Mouse (Mus musculus) hindbrain, embryonic 12.5 days (tissue): Measurements from ENCODE around the gene Zfand4. TPM values are rescaled to one million over a fixed set of nuclear protein-coding genes. Genes with fewer than 3 reads are reported as not detected.
"Not testable (repeated sequence)": the region's sequence is repeated elsewhere in the genome, so short reads cannot be mapped to it uniquely, and the experiment has no call there.

Source experiments
- ATAC-seq: fragments of 200-750 bp; cut with Nextera tagmentation; 2 replicates; pipeline ENCODE4 v1.8.0; 2017; ENCODE audit warnings: moderate TSS enrichment; ENCODE audit not compliant: low FRiP score
- H3K27ac ChIP-seq: fragments of 300-500 bp; sonication (generic); 2 replicates; pipeline ENCODE4 v1.5.1; 2016; ENCODE audit warnings: mild to moderate bottlenecking
- H3K27me3 ChIP-seq: fragments of 300-500 bp; sonication (generic); 2 replicates; pipeline ENCODE4 v1.6.1; 2016; ENCODE audit warnings: mild to moderate bottlenecking
- H3K36me3 ChIP-seq: fragments of 300-500 bp; sonication (generic); 2 replicates; pipeline ENCODE4 v1.6.1; 2016; ENCODE audit warnings: mild to moderate bottlenecking
- H3K4me1 ChIP-seq: fragments of 300-500 bp; sonication (generic); 2 replicates; pipeline ENCODE4 v1.6.1; 2016
- H3K4me2 ChIP-seq: fragments of 300-500 bp; sonication (generic); replicated peaks from 2 replicates; pipeline ENCODE4 v1.6.1; 2016; ENCODE audit warnings: mild to moderate bottlenecking
- H3K4me3 ChIP-seq: fragments of 300-500 bp; sonication (generic); 2 replicates; pipeline ENCODE4 v1.5.1; 2016; ENCODE audit warnings: mild to moderate bottlenecking
- H3K9ac ChIP-seq: fragments of 300-500 bp; sonication (generic); 2 replicates; pipeline ENCODE4 v1.6.1; 2016; ENCODE audit warnings: mild to moderate bottlenecking, moderate library complexity
- H3K9me3 ChIP-seq: fragments of 300-500 bp; sonication (generic); replicated peaks from 2 replicates; pipeline ENCODE4 v1.6.1; 2016; ENCODE audit warnings: mild to moderate bottlenecking
- WGBS: fragments of 180-500 bp; shearing (Covaris S2); methylation state at CpG from one replicate; pipeline ENCODE4 v1.1.7; 2016; 5-methylcytosine and 5-hydroxymethylcytosine counted together
- polyA plus RNA-seq: library from polyadenylated mRNA; unstranded; fragments of >200 nt; fragmentation: Nextera tagmentation; extraction: Ambion mirVana; gene quantifications from 2 replicates; pipeline ENCODE4 v1.2.1, GENCODE M21; 2016

Gene Zfand4
- 8.9 and 9.7 TPM in 2 replicates for polyA plus RNA-seq

DNA sequence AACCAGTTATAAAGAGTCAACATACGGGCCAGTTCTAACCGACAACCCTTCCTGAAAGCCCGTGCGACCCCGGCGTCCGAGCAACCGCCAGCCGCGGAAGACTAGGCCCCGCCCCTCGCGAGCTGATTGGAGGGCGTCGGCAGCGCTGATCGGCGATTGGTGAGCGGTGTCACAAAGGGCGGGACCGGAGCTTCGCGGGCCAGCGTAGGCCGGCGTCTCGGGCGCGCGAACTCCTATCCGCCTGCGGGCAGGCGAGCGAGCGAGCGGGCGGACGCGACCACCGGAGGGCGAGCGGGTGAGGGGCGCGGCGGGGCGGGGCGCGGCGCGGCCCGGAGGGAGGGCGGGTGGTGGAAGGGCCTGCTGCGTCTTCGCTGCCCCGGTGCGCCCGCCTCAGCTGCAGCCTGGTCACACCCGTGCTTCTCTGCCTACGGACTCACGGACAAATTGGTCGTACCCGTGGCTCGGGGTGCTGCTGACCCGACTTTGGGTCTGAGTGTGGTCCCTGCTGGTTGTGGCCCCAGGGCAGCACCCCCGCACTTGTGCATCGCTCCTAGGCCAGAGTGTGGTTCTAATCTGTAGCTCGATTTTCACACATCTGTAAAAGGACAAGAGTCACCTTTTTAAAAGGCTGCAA is at the start of gene Zfand4:
Gene Zfand4 (plus strand): TSS at position 205 of the 634 bp plus-strand sequence.
- H3K4me1 ChIP-seq: peaks cover 11% of the 10 kb centered on the region
- H3K9ac ChIP-seq: peak within 1 kb of the TSS; percentile 82
- WGBS: under 1% methylated on average over 52 of the region's 67 CpGs
- peak; percentile 95 for ATAC-seq
- peak within 1 kb of the TSS; percentile 75 for H3K27ac ChIP-seq
- H3K27me3 ChIP-seq: no peaks in the 10 kb centered on the region
- H3K4me2 ChIP-seq: peak within 1 kb of the TSS; percentile 69
- H3K9me3 ChIP-seq: no peaks in the 10 kb centered on the region
- H3K36me3 ChIP-seq: peaks cover 8% of the 10 kb centered on the region
- H3K4me3 ChIP-seq: peak within 1 kb of the TSS; percentile 69

GRCm38 (mm10) chr6:116227767-116228166 is 36.3 kb upstream of the Zfand4 start:
- ATAC-seq: no peak
- no peak overlapping the region for H3K9ac ChIP-seq
- no peak overlapping the region for H3K4me2 ChIP-seq
- H3K36me3 ChIP-seq: peaks cover 70% of the 10 kb centered on the region
- WGBS: 69% methylated on average over 11 of the region's 11 CpGs
- H3K27ac ChIP-seq: no peak overlapping the region
- H3K9me3 ChIP-seq: no peaks in the 10 kb centered on the region
- no peaks in the 10 kb centered on the region for H3K4me1 ChIP-seq
- H3K4me3 ChIP-seq: no peak overlapping the region
- no peaks in the 10 kb centered on the region for H3K27me3 ChIP-seq

GRCm38 (mm10) chr6:116228785-116229525 is 35.1 kb upstream of the Zfand4 start:
- peaks cover 75% of the 10 kb centered on the region for H3K36me3 ChIP-seq
- no peak overlapping the region for H3K27ac ChIP-seq
- no peak overlapping the region for H3K4me2 ChIP-seq
- 66% methylated on average over 12 of the region's 12 CpGs for WGBS
- no peaks in the 10 kb centered on the region for H3K27me3 ChIP-seq
- H3K9ac ChIP-seq: no peak overlapping the region
- H3K9me3 ChIP-seq: no peaks in the 10 kb centered on the region
- H3K4me1 ChIP-seq: no peaks in the 10 kb centered on the region
- no peak for ATAC-seq
- no peak overlapping the region for H3K4me3 ChIP-seq

- H3K36me3 ChIP-seq: peaks cover 73% of the 10 kb centered on the region
- not testable (repeated sequence) for ATAC-seq, H3K27ac ChIP-seq, H3K4me2 ChIP-seq, H3K9me3 ChIP-seq, H3K4me3 ChIP-seq, H3K27me3 ChIP-seq, H3K4me1 ChIP-seq, H3K9ac ChIP-seq
- WGBS: 96% methylated on average over 2 of the region's 2 CpGs
These were observed 29.2 kb upstream of the Zfand4 start for GRCm38 (mm10) chr6:116234821-116235220.

- Histone ChIP-seq H3K27me3 (no peaks in the 10 kb centered on the region), H3K27ac (no peak overlapping the region), H3K4me3 (no peak overlapping the region), H3K4me2 (no peak overlapping the region), H3K9ac (no peak overlapping the region), H3K36me3 (peaks cover 75% of the 10 kb centered on the region), H3K4me1 (no peaks in the 10 kb centered on the region), H3K9me3 (no peaks in the 10 kb centered on the region)
- 88% methylated on average over 5 of the region's 5 CpGs for WGBS
- no peak for ATAC-seq
These were observed 28.7 kb upstream of the Zfand4 start for GRCm38 (mm10) chr6:116235336-116235735.

DNA sequence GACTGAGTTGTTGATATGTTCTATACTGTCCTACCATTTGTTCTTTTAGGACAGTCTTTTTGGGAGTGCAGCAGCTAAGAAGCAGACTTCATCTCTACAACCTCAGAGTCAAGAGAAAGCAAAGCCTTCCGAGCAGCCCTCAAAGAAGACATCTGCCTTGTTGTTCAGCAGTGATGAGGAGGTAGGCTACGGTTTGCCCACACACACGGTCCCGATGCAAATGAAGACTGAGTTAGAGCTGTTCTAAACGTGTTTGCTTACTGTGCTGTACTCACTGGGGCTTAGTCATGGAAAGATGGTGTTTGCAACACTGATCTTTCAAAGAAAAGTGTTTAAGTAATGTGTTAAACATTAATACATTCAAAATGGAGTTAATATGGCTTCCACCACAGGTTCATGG is 25.9 kb upstream of the Zfand4 start:
- Histone ChIP-seq H3K9ac (no peak overlapping the region), H3K9me3 (no peaks in the 10 kb centered on the region), H3K4me1 (no peaks in the 10 kb centered on the region), H3K27me3 (no peaks in the 10 kb centered on the region), H3K4me2 (no peak overlapping the region), H3K4me3 (no peak overlapping the region), H3K36me3 (peaks cover 70% of the 10 kb centered on the region), H3K27ac (no peak overlapping the region)
- 90% methylated on average over 5 of the region's 5 CpGs for WGBS
- no peak for ATAC-seq

- no peak for ATAC-seq
- H3K36me3 ChIP-seq: peaks cover 77% of the 10 kb centered on the region
- H3K4me2 ChIP-seq: no peak overlapping the region
- H3K4me1 ChIP-seq: no peaks in the 10 kb centered on the region
- H3K27ac ChIP-seq: no peak overlapping the region
- H3K9me3 ChIP-seq: no peaks in the 10 kb centered on the region
- H3K4me3 ChIP-seq: no peak overlapping the region
- no peak overlapping the region for H3K9ac ChIP-seq
- H3K27me3 ChIP-seq: no peaks in the 10 kb centered on the region
- WGBS: 89% methylated on average over 2 of the region's 2 CpGs
These were observed 23.7 kb upstream of the Zfand4 start for GRCm38 (mm10) chr6:116240371-116240770.

- no peak for ATAC-seq
- H3K9me3 ChIP-seq: no peaks in the 10 kb centered on the region
- no peaks in the 10 kb centered on the region for H3K4me1 ChIP-seq
- H3K4me3 ChIP-seq: no peak overlapping the region
- peaks cover 38% of the 10 kb centered on the region for H3K36me3 ChIP-seq
- no peak overlapping the region for H3K4me2 ChIP-seq
- no peak overlapping the region for H3K27ac ChIP-seq
- WGBS: 80% methylated on average over 4 of the region's 4 CpGs
- no peaks in the 10 kb centered on the region for H3K27me3 ChIP-seq
- H3K9ac ChIP-seq: no peak overlapping the region
These were observed 4.4 kb upstream of the Zfand4 start for GRCm38 (mm10) chr6:116259649-116260048.

DNA sequence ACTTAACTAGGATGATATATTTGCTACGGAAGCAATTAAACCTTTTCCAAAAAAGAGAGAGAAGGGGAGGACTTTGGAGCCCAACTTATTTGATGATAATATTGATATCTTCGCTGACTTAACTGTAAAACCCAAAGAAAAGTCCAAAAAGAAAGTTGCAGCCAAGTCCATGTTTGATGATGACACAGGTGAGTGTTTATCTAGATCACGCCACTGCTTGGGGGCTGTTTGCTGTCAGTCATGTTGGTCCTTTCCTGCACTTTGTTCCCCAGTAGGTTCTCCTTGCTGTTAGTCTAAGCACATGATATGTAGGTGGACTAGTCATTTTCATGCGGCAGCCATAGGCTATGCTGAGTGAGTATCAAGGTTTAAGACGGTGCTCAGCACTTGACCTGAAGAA is 3.5 kb upstream of the Zfand4 start:
- no peak overlapping the region for H3K27ac ChIP-seq
- WGBS: 92% methylated on average over 5 of the region's 5 CpGs
- no peaks in the 10 kb centered on the region for H3K27me3 ChIP-seq
- peaks cover 30% of the 10 kb centered on the region for H3K36me3 ChIP-seq
- no peak overlapping the region for H3K4me2 ChIP-seq
- no peaks in the 10 kb centered on the region for H3K9me3 ChIP-seq
- H3K9ac ChIP-seq: no peak overlapping the region
- no peak for ATAC-seq
- no peak overlapping the region for H3K4me3 ChIP-seq
- no peaks in the 10 kb centered on the region for H3K4me1 ChIP-seq

DNA sequence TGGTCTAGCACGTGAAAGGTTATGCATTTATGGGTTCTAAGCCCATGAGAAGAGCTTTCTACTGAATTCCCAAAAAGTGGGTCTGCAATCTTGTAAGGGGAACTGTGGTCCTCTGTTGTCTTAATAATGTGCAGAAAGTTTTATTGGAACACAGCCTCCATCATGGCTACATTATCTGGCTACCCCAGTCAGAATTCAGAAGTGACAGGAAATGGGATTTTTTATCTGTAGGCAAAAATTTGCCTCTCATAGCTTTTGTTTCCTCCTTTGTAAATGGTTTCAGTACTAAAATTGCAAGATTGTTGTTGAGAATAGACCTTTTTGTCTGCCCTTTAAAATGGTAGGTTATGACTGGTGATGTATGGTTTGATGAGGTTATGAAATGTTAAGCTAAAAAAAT is 1.2 kb upstream of the Zfand4 start:
- no peak overlapping the region for H3K4me3 ChIP-seq
- no peaks in the 10 kb centered on the region for H3K27me3 ChIP-seq
- H3K36me3 ChIP-seq: peaks cover 16% of the 10 kb centered on the region
- no peaks in the 10 kb centered on the region for H3K9me3 ChIP-seq
- no peak overlapping the region for H3K27ac ChIP-seq
- ATAC-seq: no peak
- H3K4me2 ChIP-seq: no peak overlapping the region
- H3K4me1 ChIP-seq: peaks cover 11% of the 10 kb centered on the region
- 86% methylated on average over 1 of the region's 1 CpGs for WGBS
- H3K9ac ChIP-seq: no peak overlapping the region

DNA sequence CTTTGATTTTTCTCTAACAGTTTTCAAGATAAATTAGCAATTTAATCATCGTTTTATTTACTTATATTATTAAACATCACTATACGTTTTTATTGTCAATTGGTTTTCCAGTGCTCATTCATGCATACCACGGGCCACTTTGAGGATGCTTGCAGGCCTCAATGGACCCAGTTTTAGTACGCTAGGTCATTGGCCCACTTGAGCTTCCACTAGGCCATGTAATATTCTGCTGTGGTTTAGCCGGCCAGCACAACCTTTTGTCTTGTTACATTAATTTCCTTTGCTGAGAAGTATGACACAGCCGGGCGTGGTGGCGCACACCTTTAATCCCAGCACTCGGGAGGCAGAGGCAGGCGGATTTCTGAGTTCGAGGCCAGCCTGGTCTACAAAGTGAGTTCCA is 814 bp downstream of the Zfand4 start:
- ATAC-seq: no peak
- peak overlapping the region; percentile 69; the same call in 1 of the 2 replicates for H3K4me3 ChIP-seq
- peak overlapping the region; percentile 69 for H3K4me2 ChIP-seq
- H3K27me3 ChIP-seq: no peaks in the 10 kb centered on the region
- no peak overlapping the region for H3K27ac ChIP-seq
- peaks cover 8% of the 10 kb centered on the region for H3K36me3 ChIP-seq
- 82% methylated on average over 11 of the region's 11 CpGs for WGBS
- H3K9me3 ChIP-seq: no peaks in the 10 kb centered on the region
- H3K4me1 ChIP-seq: peaks cover 11% of the 10 kb centered on the region
- H3K9ac ChIP-seq: no peak overlapping the region

DNA sequence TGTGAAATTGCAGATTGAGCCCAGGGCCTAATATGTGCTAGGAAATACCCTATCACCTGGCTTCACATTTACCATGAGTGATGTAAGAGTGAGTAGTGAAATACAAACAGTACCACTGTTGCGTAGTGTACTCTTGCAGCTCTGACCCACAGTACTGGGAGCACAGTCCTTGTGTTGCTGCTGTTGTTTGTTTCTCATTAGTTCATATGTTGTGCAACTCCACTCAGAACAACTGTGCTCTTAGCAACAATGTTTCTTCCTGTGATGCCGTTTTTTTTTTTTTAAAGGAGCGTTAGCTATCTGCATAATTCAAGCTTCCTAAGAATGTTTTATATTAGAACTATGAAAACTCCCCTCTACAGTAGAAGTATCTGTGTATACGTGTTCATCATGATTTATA is 1.6 kb downstream of the Zfand4 start:
- no peak for ATAC-seq
- 74% methylated on average over 4 of the region's 4 CpGs for WGBS
- H3K27ac ChIP-seq: no peak overlapping the region
- H3K36me3 ChIP-seq: peaks cover 8% of the 10 kb centered on the region
- peak overlapping the region; percentile 50 for H3K4me2 ChIP-seq
- H3K27me3 ChIP-seq: no peaks in the 10 kb centered on the region
- no peaks in the 10 kb centered on the region for H3K9me3 ChIP-seq
- H3K4me1 ChIP-seq: peaks cover 11% of the 10 kb centered on the region
- H3K9ac ChIP-seq: no peak overlapping the region
- no peak overlapping the region for H3K4me3 ChIP-seq
